Mouse (Mus musculus): ENCODE data around the gene Abhd6.
A peak's percentile ranks its signal among the peaks of the same experiment; 100 is the strongest.

The Abhd6 gene

GRCm38 (mm10) chr14:8002432-8003092 is at the start of gene Abhd6:
Gene Abhd6 (plus strand): TSS chr14:8002902.
- DNase-seq (ENCODE audit: extremely low read depth, insufficient read length, low spot score) = no peak

GRCm38 (mm10) chr14:7954071-7954471 is 48.6 kb upstream of the Abhd6 start:
- peak; percentile 63 for DNase-seq (ENCODE audit: extremely low read depth, insufficient read length, low spot score)

- no peak for DNase-seq (ENCODE audit: extremely low read depth, insufficient read length, low spot score)
Measured at GRCm38 (mm10) chr14:7956427-7956826, 46.3 kb upstream of the Abhd6 start.

GRCm38 (mm10) chr14:7957049-7957448 is 45.7 kb upstream of the Abhd6 start, which contains the start of gene Gm45521:
Gene Gm45521 (plus strand): TSS chr14:7957288.
- DNase-seq (ENCODE audit: extremely low read depth, insufficient read length, low spot score) = no peak

- no peak for DNase-seq (ENCODE audit: extremely low read depth, insufficient read length, low spot score)
Measured at GRCm38 (mm10) chr14:7960616-7961015, 42.1 kb upstream of the Abhd6 start.

- no peak for DNase-seq (ENCODE audit: extremely low read depth, insufficient read length, low spot score)
Measured at GRCm38 (mm10) chr14:7961714-7962113, 41.0 kb upstream of the Abhd6 start.

- no peak for DNase-seq (ENCODE audit: extremely low read depth, insufficient read length, low spot score)
Measured at GRCm38 (mm10) chr14:7962626-7963025, 40.1 kb upstream of the Abhd6 start.

GRCm38 (mm10) chr14:7963160-7963559 is 39.5 kb upstream of the Abhd6 start:
- DNase-seq (ENCODE audit: extremely low read depth, insufficient read length, low spot score) = no peak

- DNase-seq (ENCODE audit: extremely low read depth, insufficient read length, low spot score) = no peak
Measured at GRCm38 (mm10) chr14:7964219-7964889, 38.3 kb upstream of the Abhd6 start.

GRCm38 (mm10) chr14:7971889-7972493 is 30.7 kb upstream of the Abhd6 start:
- no peak for DNase-seq (ENCODE audit: extremely low read depth, insufficient read length, low spot score)

- DNase-seq (ENCODE audit: extremely low read depth, insufficient read length, low spot score) = no peak
Measured at GRCm38 (mm10) chr14:7974643-7975042, 28.1 kb upstream of the Abhd6 start.

GRCm38 (mm10) chr14:7975177-7975576 is 27.5 kb upstream of the Abhd6 start:
- no peak for DNase-seq (ENCODE audit: extremely low read depth, insufficient read length, low spot score)

GRCm38 (mm10) chr14:7977471-7977870 is 25.2 kb upstream of the Abhd6 start:
- no peak for DNase-seq (ENCODE audit: extremely low read depth, insufficient read length, low spot score)

GRCm38 (mm10) chr14:7978183-7978582 is 24.5 kb upstream of the Abhd6 start:
- DNase-seq (ENCODE audit: extremely low read depth, insufficient read length, low spot score) = no peak

- no peak for DNase-seq (ENCODE audit: extremely low read depth, insufficient read length, low spot score)
Measured at GRCm38 (mm10) chr14:7981226-7981625, 21.5 kb upstream of the Abhd6 start.

- DNase-seq (ENCODE audit: extremely low read depth, insufficient read length, low spot score) = no peak
Measured at GRCm38 (mm10) chr14:7986913-7987312, 15.8 kb upstream of the Abhd6 start.

- no peak for DNase-seq (ENCODE audit: extremely low read depth, insufficient read length, low spot score)
Measured at GRCm38 (mm10) chr14:7989371-7989770, 13.3 kb upstream of the Abhd6 start.

GRCm38 (mm10) chr14:7989961-7990360 is 12.7 kb upstream of the Abhd6 start:
- no peak for DNase-seq (ENCODE audit: extremely low read depth, insufficient read length, low spot score)

- no peak for DNase-seq (ENCODE audit: extremely low read depth, insufficient read length, low spot score)
Measured at GRCm38 (mm10) chr14:7991108-7991776, 11.5 kb upstream of the Abhd6 start.

- no peak for DNase-seq (ENCODE audit: extremely low read depth, insufficient read length, low spot score)
Measured at GRCm38 (mm10) chr14:7992158-7992557, 10.5 kb upstream of the Abhd6 start.

- no peak for DNase-seq (ENCODE audit: extremely low read depth, insufficient read length, low spot score)
Measured at GRCm38 (mm10) chr14:7994271-7994767, 8.4 kb upstream of the Abhd6 start, which contains the start of gene Dnase1l3. Gene Dnase1l3 (minus strand): TSS chr14:7994573.
